Mouse (Mus musculus): ENCODE data around the gene Phb2.
A peak's percentile ranks its signal among the peaks of the same experiment; 100 is the strongest.

Gene Phb2

GRCm38 (mm10) chr6:124690517-124690916 is 21.6 kb upstream of the Phb2 start:
- DNase-seq (ENCODE audit: low read depth, low spot score) = no peak

GRCm38 (mm10) chr6:124693243-124693981 is 18.7 kb upstream of the Phb2 start:
- no peak for DNase-seq (ENCODE audit: low read depth, low spot score)

- DNase-seq (ENCODE audit: low read depth, low spot score) = no peak
These were observed 17.8 kb upstream of the Phb2 start for GRCm38 (mm10) chr6:124694166-124694955.

- no peak for DNase-seq (ENCODE audit: low read depth, low spot score)
These were observed 15.5 kb upstream of the Phb2 start for GRCm38 (mm10) chr6:124696441-124697150.

- DNase-seq (ENCODE audit: low read depth, low spot score) = no peak
These were observed 13.4 kb upstream of the Phb2 start for GRCm38 (mm10) chr6:124698751-124699150.

- no peak for DNase-seq (ENCODE audit: low read depth, low spot score)
These were observed 12.8 kb upstream of the Phb2 start for GRCm38 (mm10) chr6:124699366-124699765.

- no peak for DNase-seq (ENCODE audit: low read depth, low spot score)
These were observed 12.1 kb upstream of the Phb2 start for GRCm38 (mm10) chr6:124699962-124700610.

- DNase-seq (ENCODE audit: low read depth, low spot score) = peak; percentile 60
These were observed 10.8 kb upstream of the Phb2 start for GRCm38 (mm10) chr6:124701338-124701737.

GRCm38 (mm10) chr6:124702102-124702783 is 9.9 kb upstream of the Phb2 start:
- DNase-seq (ENCODE audit: low read depth, low spot score) = no peak

GRCm38 (mm10) chr6:124702784-124703103 is 9.4 kb upstream of the Phb2 start:
- DNase-seq (ENCODE audit: low read depth, low spot score) = peak; percentile 95

- DNase-seq (ENCODE audit: low read depth, low spot score) = no peak
These were observed 8.3 kb upstream of the Phb2 start for GRCm38 (mm10) chr6:124703789-124704188.

GRCm38 (mm10) chr6:124704417-124704816 is 7.7 kb upstream of the Phb2 start:
- no peak for DNase-seq (ENCODE audit: low read depth, low spot score)

- DNase-seq (ENCODE audit: low read depth, low spot score) = no peak
These were observed 6.0 kb upstream of the Phb2 start for GRCm38 (mm10) chr6:124706061-124706627.

- DNase-seq (ENCODE audit: low read depth, low spot score) = no peak
These were observed 3.7 kb upstream of the Phb2 start for GRCm38 (mm10) chr6:124708289-124708889.

GRCm38 (mm10) chr6:124712918-124713317 is 782 bp downstream of the Phb2 start:
- no peak for DNase-seq (ENCODE audit: low read depth, low spot score)

GRCm38 (mm10) chr6:124716864-124717490 is 4.8 kb downstream of the Phb2 start:
- DNase-seq (ENCODE audit: low read depth, low spot score) = peak; percentile 82

GRCm38 (mm10) chr6:124717968-124718367 is 5.8 kb downstream of the Phb2 start:
- DNase-seq (ENCODE audit: low read depth, low spot score) = no peak

- no peak for DNase-seq (ENCODE audit: low read depth, low spot score)
These were observed 6.6 kb downstream of the Phb2 start for GRCm38 (mm10) chr6:124718703-124719102.

GRCm38 (mm10) chr6:124719354-124719978 is 7.3 kb downstream of the Phb2 start:
- peak; percentile 59 for DNase-seq (ENCODE audit: low read depth, low spot score)

- no peak for DNase-seq (ENCODE audit: low read depth, low spot score)
These were observed 8.8 kb downstream of the Phb2 start for GRCm38 (mm10) chr6:124720904-124721303.

Measured in ES-CJ7 (cell line).